Mouse (Mus musculus): ENCODE data around the gene Hk3. TPM values are rescaled to one million over a fixed set of nuclear protein-coding genes. Genes with fewer than 3 reads are reported as not detected.

The Hk3 gene
- polyA plus RNA-seq, 1 experiment from 2014 or later, result 0.81 TPM

- Histone ChIP-seq H3K27ac (ENCODE audit: low read depth, low read length) (no peak overlapping the region), H3K9ac (ENCODE audit: low read depth, low read length) (no peak overlapping the region), H3K36me3 (ENCODE audit: control insufficient read depth, insufficient read depth) (no peaks in the 10 kb centered on the region), H3K4me3 (ENCODE audit: low read depth, low read length) (no peak overlapping the region), H3K4me1 (replicated peaks; ENCODE audit: control insufficient read depth, insufficient read depth, low read length) (no peaks in the 10 kb centered on the region), H3K4me2 (replicated peaks; ENCODE audit: low read depth) (no peak overlapping the region), H3K27me3 (replicated peaks; ENCODE audit: control insufficient read depth, insufficient read depth, low read length) (no peaks in the 10 kb centered on the region), H3K9me3 (ENCODE audit: control insufficient read depth) (no peaks in the 10 kb centered on the region)
- 72% methylated on average over 8 of the region's 8 CpGs for WGBS
- TF ChIP-seq CTCF (IDR thresholded peaks at IDR 0.05; ENCODE audit: low read depth), result no peak
- no peak for ATAC-seq
These were observed 3.1 kb downstream of the Hk3 start for GRCm38 (mm10) chr13:55017898-55018599.

GRCm38 (mm10) chr13:55017154-55017897, 3.9 kb downstream of the Hk3 start:
- no peak for TF ChIP-seq CTCF (IDR thresholded peaks at IDR 0.05; ENCODE audit: low read depth)
- Histone ChIP-seq H3K36me3 (ENCODE audit: control insufficient read depth, insufficient read depth) (no peaks in the 10 kb centered on the region), H3K4me1 (replicated peaks; ENCODE audit: control insufficient read depth, insufficient read depth, low read length) (no peaks in the 10 kb centered on the region), H3K4me2 (replicated peaks; ENCODE audit: low read depth) (no peak overlapping the region), H3K9ac (ENCODE audit: low read depth, low read length) (no peak overlapping the region), H3K4me3 (ENCODE audit: low read depth, low read length) (no peak overlapping the region), H3K9me3 (ENCODE audit: control insufficient read depth) (no peaks in the 10 kb centered on the region), H3K27ac (ENCODE audit: low read depth, low read length) (no peak overlapping the region), H3K27me3 (replicated peaks; ENCODE audit: control insufficient read depth, insufficient read depth, low read length) (no peaks in the 10 kb centered on the region)
- WGBS, result 83% methylated on average over 12 of the region's 12 CpGs
- no peak for ATAC-seq

GRCm38 (mm10) chr13:55014451-55014850, 6.7 kb downstream of the Hk3 start:
- Histone ChIP-seq H3K27ac (ENCODE audit: low read depth, low read length) (no peak overlapping the region), H3K27me3 (replicated peaks; ENCODE audit: control insufficient read depth, insufficient read depth, low read length) (no peaks in the 10 kb centered on the region), H3K4me1 (replicated peaks; ENCODE audit: control insufficient read depth, insufficient read depth, low read length) (no peaks in the 10 kb centered on the region), H3K36me3 (ENCODE audit: control insufficient read depth, insufficient read depth) (no peaks in the 10 kb centered on the region), H3K4me2 (replicated peaks; ENCODE audit: low read depth) (no peak overlapping the region), H3K4me3 (ENCODE audit: low read depth, low read length) (no peak overlapping the region), H3K9ac (ENCODE audit: low read depth, low read length) (no peak overlapping the region), H3K9me3 (ENCODE audit: control insufficient read depth) (no peaks in the 10 kb centered on the region)
- no peak for ATAC-seq
- 73% methylated on average over 9 of the region's 9 CpGs for WGBS
- no peak for TF ChIP-seq CTCF (IDR thresholded peaks at IDR 0.05; ENCODE audit: low read depth)

GRCm38 (mm10) chr13:55013702-55014344, 7.4 kb downstream of the Hk3 start:
- peak; percentile 29 for TF ChIP-seq CTCF (IDR thresholded peaks at IDR 0.05; ENCODE audit: low read depth)
- ATAC-seq, result no peak

GRCm38 (mm10) chr13:55011981-55012478, 9.2 kb downstream of the Hk3 start:
- no peaks in the 10 kb centered on the region for H3K4me1 ChIP-seq (replicated peaks; ENCODE audit: control insufficient read depth, insufficient read depth, low read length)
- no peaks in the 10 kb centered on the region for H3K27me3 ChIP-seq (replicated peaks; ENCODE audit: control insufficient read depth, insufficient read depth, low read length)
- no peak overlapping the region for H3K4me2 ChIP-seq (replicated peaks; ENCODE audit: low read depth)
- no peak overlapping the region for H3K4me3 ChIP-seq (ENCODE audit: low read depth, low read length)
- no peak overlapping the region for H3K9ac ChIP-seq (ENCODE audit: low read depth, low read length)
- WGBS, result 4% methylated on average over 14 of the region's 14 CpGs
- H3K9me3 ChIP-seq (ENCODE audit: control insufficient read depth), result no peaks in the 10 kb centered on the region
- peak; percentile 48 for TF ChIP-seq CTCF (IDR thresholded peaks at IDR 0.05; ENCODE audit: low read depth)
- no peak for ATAC-seq
- H3K36me3 ChIP-seq (ENCODE audit: control insufficient read depth, insufficient read depth), result no peaks in the 10 kb centered on the region
- H3K27ac ChIP-seq (ENCODE audit: low read depth, low read length), result no peak overlapping the region

More at GRCm38 (mm10) chr13:55013702-55014344, 7.4 kb downstream of the Hk3 start:
- Histone ChIP-seq H3K4me3 (ENCODE audit: low read depth, low read length) (no peak overlapping the region), H3K9ac (ENCODE audit: low read depth, low read length) (no peak overlapping the region), H3K4me1 (replicated peaks; ENCODE audit: control insufficient read depth, insufficient read depth, low read length) (no peaks in the 10 kb centered on the region), H3K36me3 (ENCODE audit: control insufficient read depth, insufficient read depth) (no peaks in the 10 kb centered on the region), H3K4me2 (replicated peaks; ENCODE audit: low read depth) (no peak overlapping the region), H3K27ac (ENCODE audit: low read depth, low read length) (no peak overlapping the region), H3K9me3 (ENCODE audit: control insufficient read depth) (no peaks in the 10 kb centered on the region), H3K27me3 (replicated peaks; ENCODE audit: control insufficient read depth, insufficient read depth, low read length) (no peaks in the 10 kb centered on the region)
- 26% methylated on average over 9 of the region's 9 CpGs for WGBS

- no peak for ATAC-seq
- 88% methylated on average over 15 of the region's 15 CpGs for WGBS
These were observed 10.1 kb downstream of the Hk3 start for GRCm38 (mm10) chr13:55011103-55011502.

More at GRCm38 (mm10) chr13:55011103-55011502, 10.1 kb downstream of the Hk3 start:
- Histone ChIP-seq H3K9me3 (ENCODE audit: control insufficient read depth) (no peaks in the 10 kb centered on the region), H3K36me3 (ENCODE audit: control insufficient read depth, insufficient read depth) (no peaks in the 10 kb centered on the region), H3K4me2 (replicated peaks; ENCODE audit: low read depth) (no peak overlapping the region), H3K9ac (ENCODE audit: low read depth, low read length) (no peak overlapping the region), H3K27me3 (replicated peaks; ENCODE audit: control insufficient read depth, insufficient read depth, low read length) (no peaks in the 10 kb centered on the region), H3K4me3 (ENCODE audit: low read depth, low read length) (no peak overlapping the region), H3K4me1 (replicated peaks; ENCODE audit: control insufficient read depth, insufficient read depth, low read length) (no peaks in the 10 kb centered on the region), H3K27ac (ENCODE audit: low read depth, low read length) (no peak overlapping the region)
- no peak for TF ChIP-seq CTCF (IDR thresholded peaks at IDR 0.05; ENCODE audit: low read depth)
